Comparison of ENCODE assay signal across 26 mouse cellular contexts in genomic region chr4:149085381-149085780, GRCm38 (mm10). TPM values are rescaled to one million over a fixed set of nuclear protein-coding genes. Genes with fewer than 3 reads are reported as not detected.
DNase-seq lines count a peak whose midpoint lies in the region; TF ChIP-seq lines count a peak whose summit lies in the region.
"Had no signal": no experiment of that assay in that cellular context is flagged by ENCODE, and none has a peak within 500 bp of the region (broad histone marks: within the 10 kb centered on the region; RNA-seq: fewer than 3 reads in every experiment).

No protein-coding gene starts in this region.

- 71% methylated on average over 5 of the region's 5 CpGs for WGBS in heart, embryonic 10.5 days
- WGBS in kidney, adult 2 months = 30% methylated on average over 5 of the region's 5 CpGs

- 0 out of 2 replicates have a peak, but pooled peaks cover 8% of the 10 kb centered on the region for H3K36me3 ChIP-seq in heart, embryonic 10.5 days
- no peaks in the 10 kb centered on the region for H3K36me3 ChIP-seq in kidney, adult 2 months (ENCODE audit: control insufficient read depth, insufficient read depth, low read length)
- H3K36me3 ChIP-seq: embryonic facial prominence, embryonic 12.5 days; heart, embryonic 15.5 days; hindbrain, embryonic 10.5 days; hindbrain, embryonic 15.5 days; liver, embryonic 15.5 days; lung, embryonic 15.5 days; midbrain, embryonic 10.5 days; midbrain, embryonic 15.5 days; neural tube, embryonic 15.5 days; stomach, embryonic 15.5 days had no signal

- no peak overlapping the region for H3K4me3 ChIP-seq in heart, embryonic 10.5 days
- H3K4me3 ChIP-seq in kidney, adult 2 months (ENCODE audit: insufficient read depth, low read depth, low read length) = no peak overlapping the region
- H3K4me3 ChIP-seq: embryonic facial prominence, embryonic 12.5 days; heart, embryonic 15.5 days; hindbrain, embryonic 10.5 days; hindbrain, embryonic 15.5 days; liver, embryonic 15.5 days; lung, embryonic 15.5 days; midbrain, embryonic 10.5 days; midbrain, embryonic 15.5 days; neural tube, embryonic 15.5 days; stomach, embryonic 15.5 days had no signal

- TF ChIP-seq POLR2A in kidney, adult 2 months (IDR thresholded peaks at IDR 0.05; ENCODE audit: low read depth, low read length) = no peak

- H3K4me1 ChIP-seq in heart, embryonic 10.5 days = peaks cover 21% of the 10 kb centered on the region
- peaks cover 19% of the 10 kb centered on the region; the same call in 1 of the 2 replicates for H3K4me1 ChIP-seq in kidney, adult 2 months (ENCODE audit: control insufficient read depth, insufficient read depth, low read length)

- H3K27ac ChIP-seq in heart, embryonic 10.5 days = peak overlapping the region; percentile 38; the same call in 1 of the 2 replicates
- H3K27ac ChIP-seq in kidney, adult 2 months (ENCODE audit: insufficient read depth, low read depth, low read length) = peak overlapping the region; percentile 43
- H3K27ac ChIP-seq: embryonic facial prominence, embryonic 12.5 days; heart, embryonic 15.5 days; hindbrain, embryonic 10.5 days; hindbrain, embryonic 15.5 days; lung, embryonic 15.5 days; midbrain, embryonic 10.5 days; midbrain, embryonic 15.5 days; neural tube, embryonic 15.5 days; stomach, embryonic 15.5 days had no signal

- H3K9me3 ChIP-seq in heart, embryonic 10.5 days = no peaks in the 10 kb centered on the region
- H3K9me3 ChIP-seq: embryonic facial prominence, embryonic 12.5 days; heart, embryonic 15.5 days; hindbrain, embryonic 10.5 days; hindbrain, embryonic 15.5 days; liver, embryonic 15.5 days; lung, embryonic 15.5 days; midbrain, embryonic 10.5 days; midbrain, embryonic 15.5 days; neural tube, embryonic 15.5 days; stomach, embryonic 15.5 days had no signal

- no peak for TF ChIP-seq CTCF in kidney, adult 2 months (conservative IDR thresholded peaks at IDR 0.05; ENCODE audit: insufficient read depth, insufficient read length, low read depth, low read length)

- no peaks in the 10 kb centered on the region for H3K27me3 ChIP-seq in heart, embryonic 10.5 days (ENCODE audit: insufficient read depth, poor library complexity, severe bottlenecking)
- H3K27me3 ChIP-seq in kidney, adult 2 months (replicated peaks; ENCODE audit: control insufficient read depth, insufficient read depth, low read length) = no peaks in the 10 kb centered on the region
- H3K27me3 ChIP-seq: embryonic facial prominence, embryonic 12.5 days; heart, embryonic 15.5 days; hindbrain, embryonic 15.5 days; liver, embryonic 15.5 days; lung, embryonic 15.5 days; midbrain, embryonic 15.5 days; neural tube, embryonic 15.5 days; stomach, embryonic 15.5 days had no signal

- no peak for DNase-seq in heart, embryonic 10.5 days (ENCODE audit: low spot score)
- no peak for DNase-seq in heart, postnatal 4 days
- no peak for DNase-seq in kidney, adult 2 months
- DNase-seq in kidney, postnatal 10 days = no peak
- peak; percentile 52 for DNase-seq in 416B (ENCODE audit: low read depth)
- DNase-seq in adrenal gland, postnatal 25 days = peak; percentile 51
- DNase-seq in right cerebral cortex, postnatal 4 days = no peak
- DNase-seq: cerebellum, adult 8-10 months; embryo, embryonic 11 days; gastrocnemius, postnatal 14 days; kidney, adult 18-20 months; layer of hippocampus, adult 9-11 months; liver had no signal

RNA-seq across cellular contexts. Expression of gene Pex14, which starts 14.3 kb away (rescaled TPM):
- polyA plus RNA-seq in heart, embryonic 10.5 days (2016; fragmentation: Nextera tagmentation; extraction: Ambion mirVana) = 53.6 and 59.7 TPM in 2 replicates
- total RNA-seq in heart, postnatal 4 days (2021) = 10 to 100 TPM; 26.5 to 30.2 TPM
- 49.3 and 55.0 TPM in 2 replicates for polyA plus RNA-seq in kidney, adult 2 months (2012; rRNA removed)
- 73.6 and 74.6 TPM in 2 replicates for total RNA-seq in adrenal gland, postnatal 25 days (2021)

RNA-seq across cellular contexts. Expression of gene Dffa, which starts 18.6 kb away (rescaled TPM):
- 43.4 and 48.9 TPM in 2 replicates for polyA plus RNA-seq in heart, embryonic 10.5 days (2016; fragmentation: Nextera tagmentation; extraction: Ambion mirVana)
- total RNA-seq in heart, postnatal 4 days (2021) = 10 to 100 TPM; 30.5 to 33.9 TPM
- 20.1 and 20.8 TPM in 2 replicates for polyA plus RNA-seq in kidney, adult 2 months (2012; rRNA removed)
- 24.3 and 26.2 TPM in 2 replicates for total RNA-seq in adrenal gland, postnatal 25 days (2021)

RNA-seq across cellular contexts. Expression of gene Cort, which starts 41.2 kb away (rescaled TPM):
- polyA plus RNA-seq in heart, embryonic 10.5 days (2016; fragmentation: Nextera tagmentation; extraction: Ambion mirVana) = 0.28 TPM in 1 of 2 replicates, not detected in the other
- total RNA-seq in heart, postnatal 4 days (2021) = 1 to 10 TPM in 1 of 2 experiments, under 1 TPM in 1; 0.71 to 1.2 TPM
- not detected in 2 replicates for polyA plus RNA-seq in kidney, adult 2 months (2012; rRNA removed)
- 1.5 and 3.0 TPM in 2 replicates for total RNA-seq in adrenal gland, postnatal 25 days (2021)
- total RNA-seq: granulocyte monocyte progenitor cell, adult 5-6 weeks had no signal
- polyA plus RNA-seq: CD4-positive, CD25-positive, alpha-beta regulatory T cell, adult 4 months; embryonic facial prominence, embryonic 12.5 days; limb, embryonic 11.5 days; neural tube, embryonic 15.5 days had no signal

RNA-seq across cellular contexts. Expression of gene Cenps, which starts 52.0 kb away (rescaled TPM):
- 29.7 and 38.6 TPM in 2 replicates for polyA plus RNA-seq in heart, embryonic 10.5 days (2016; fragmentation: Nextera tagmentation; extraction: Ambion mirVana)
- 10 to 100 TPM; 13.1 to 14.9 TPM for total RNA-seq in heart, postnatal 4 days (2021)
- polyA plus RNA-seq in kidney, adult 2 months (2012; rRNA removed) = 0.75 and 1.1 TPM in 2 replicates
- total RNA-seq in adrenal gland, postnatal 25 days (2021) = 13.6 and 17.7 TPM in 2 replicates

Comparison
In these comparisons a context has a peak if more than half of its experiments do, and no peak if none do; other contexts are left out.
1. DNase-seq: peak in 416B (single experiment) and adrenal gland, postnatal 25 days (single experiment); none in heart, embryonic 10.5 days (single experiment), heart, postnatal 4 days (single experiment), kidney, adult 2 months (single experiment), kidney, postnatal 10 days (single experiment) and right cerebral cortex, postnatal 4 days (single experiment).